Mouse (Mus musculus) MEL (cell line): ENCODE data around the gene Zscan20. TPM values are rescaled to one million over a fixed set of nuclear protein-coding genes. Genes with fewer than 3 reads are reported as not detected.

Source experiments
- DNase-seq: peaks from one replicate; pipeline ENCODE4 v3.0.0; 2011; ENCODE audit warnings: low read depth, low spot score
- H3K27ac ChIP-seq: 2 replicates; pipeline ENCODE4 v1.5.1; 2012; ENCODE audit warnings: low read depth, mild to moderate bottlenecking, control low read depth, low read length, moderate library complexity; ENCODE audit not compliant: control insufficient read depth
- H3K27me3 ChIP-seq, 2 experiments: fragments of 150-350 bp in 1 of 2; sonication (generic) in 1 of 2; 2 replicates each; pipeline ENCODE4 v1.6.1; 2012; ENCODE audit warnings: low read length in 2 of 2, mild to moderate bottlenecking in 2 of 2, improper control_type of control experiment in 1 of 2, moderate library complexity in 1 of 2; ENCODE audit not compliant: insufficient read depth in 2 of 2, control insufficient read depth in 1 of 2
- H3K36me3 ChIP-seq, 2 experiments: 2 replicates each; pipeline ENCODE4 v1.6.1; 2012 to 2014; ENCODE audit warnings: low read length in 2 of 2, improper control_type of control experiment in 1 of 2, inconsistent platforms in 1 of 2, mild to moderate bottlenecking in 1 of 2; ENCODE audit not compliant: insufficient read depth in 2 of 2, control insufficient read depth in 1 of 2
- H3K4me1 ChIP-seq, 2 experiments: fragments of 150-350 bp in 1 of 2; sonication (generic) in 1 of 2; 2 replicates each; pipeline ENCODE4 v1.6.1; 2012; ENCODE audit warnings: low read length in 2 of 2, improper control_type of control experiment in 1 of 2, mild to moderate bottlenecking in 1 of 2; ENCODE audit not compliant: insufficient read depth in 2 of 2, control insufficient read depth in 1 of 2
- H3K4me3 ChIP-seq, 2 experiments: fragments of 150-350 bp in 1 of 2; sonication (generic) in 1 of 2; 2 replicates each; pipeline ENCODE4 v1.5.1; 2012; ENCODE audit warnings: low read depth in 2 of 2, low read length in 2 of 2, mild to moderate bottlenecking in 2 of 2, moderate library complexity in 2 of 2, control low read depth in 1 of 2, improper control_type of control experiment in 1 of 2; ENCODE audit not compliant: control insufficient read depth in 1 of 2, insufficient read depth in 1 of 2
- H3K79me2 ChIP-seq: 2 replicates; pipeline ENCODE4 v1.6.1; 2012; ENCODE audit warnings: mild to moderate bottlenecking, low read length, moderate library complexity; ENCODE audit not compliant: control insufficient read depth, poor library complexity, insufficient read depth
- H3K9ac ChIP-seq: 2 replicates; pipeline ENCODE4 v1.6.1; 2012; ENCODE audit warnings: low read depth, mild to moderate bottlenecking, control low read depth, low read length, moderate library complexity; ENCODE audit not compliant: control insufficient read depth, poor library complexity, severe bottlenecking
- H3K9me3 ChIP-seq: fragments of 150-350 bp; sonication (generic); replicated peaks from 2 replicates; pipeline ENCODE4 v1.6.1; 2012; ENCODE audit warnings: mild to moderate bottlenecking, low read length, improper control_type of control experiment, moderate library complexity; ENCODE audit not compliant: insufficient read depth
- CHD1 ChIP-seq: IDR thresholded peaks from 2 replicates; pipeline ENCODE4 v1.6.1; 2012; ENCODE audit warnings: low read depth, mild to moderate bottlenecking, inconsistent platforms, low read length, improper control_type of control experiment
- CTCF ChIP-seq, 3 experiments: IDR thresholded peaks in 2 of 3; conservative IDR thresholded peaks in 1 of 3; 2 replicates each; pipeline ENCODE4 v1.5.1; 2011 to 2012; ENCODE audit warnings: low read length in 3 of 3, low read depth in 2 of 3, mild to moderate bottlenecking in 2 of 3, improper control_type of control experiment in 1 of 3, inconsistent platforms in 1 of 3, mixed read lengths in 1 of 3, moderate library complexity in 1 of 3; ENCODE audit not compliant: control insufficient read depth in 1 of 3, insufficient read depth in 1 of 3, poor library complexity in 1 of 3, severe bottlenecking in 1 of 3
- ETS1 ChIP-seq: IDR thresholded peaks from 2 replicates; pipeline ENCODE4 v1.6.1; 2012; ENCODE audit warnings: low read depth, mild to moderate bottlenecking, inconsistent platforms, low read length, improper control_type of control experiment, moderate library complexity
- GABPA ChIP-seq: IDR thresholded peaks from 2 replicates; pipeline ENCODE4 v1.6.1; 2012; ENCODE audit warnings: low read depth, mild to moderate bottlenecking, inconsistent platforms, low read length, improper control_type of control experiment, moderate library complexity
- MAX ChIP-seq: IDR thresholded peaks from 2 replicates; pipeline ENCODE4 v1.6.1; 2011; ENCODE audit warnings: low read length, improper control_type of control experiment
- MYB ChIP-seq: IDR thresholded peaks from 2 replicates; pipeline ENCODE4 v1.6.1; 2011; ENCODE audit warnings: mild to moderate bottlenecking, low read depth, low read length, improper control_type of control experiment
- MYC ChIP-seq: IDR thresholded peaks from 2 replicates; pipeline ENCODE4 v1.6.1; 2011; ENCODE audit warnings: low read depth, mild to moderate bottlenecking, low read length, improper control_type of control experiment, moderate library complexity
- NELFE ChIP-seq: IDR thresholded peaks from 2 replicates; pipeline ENCODE4 v1.6.1; 2011; ENCODE audit warnings: low read depth, low read length, improper control_type of control experiment
- POLR2A ChIP-seq, 2 experiments: IDR thresholded peaks; 2 replicates each; pipeline ENCODE4 v1.6.1; 2011 to 2012; ENCODE audit warnings: low read length in 2 of 2, mild to moderate bottlenecking in 2 of 2, control low read depth in 1 of 2, improper control_type of control experiment in 1 of 2, low read depth in 1 of 2, moderate library complexity in 1 of 2; ENCODE audit not compliant: control insufficient read depth in 1 of 2, insufficient read depth in 1 of 2, poor library complexity in 1 of 2
- SMC3 ChIP-seq: IDR thresholded peaks from 2 replicates; pipeline ENCODE4 v1.6.1; 2011; ENCODE audit warnings: low read depth, low read length, improper control_type of control experiment
- TBP ChIP-seq: IDR thresholded peaks from 2 replicates; pipeline ENCODE4 v1.8.0; 2011; ENCODE audit warnings: low read depth, low read length, improper control_type of control experiment
- UBTF ChIP-seq: IDR thresholded peaks from 2 replicates; pipeline ENCODE4 v1.6.1; 2012; ENCODE audit warnings: low read depth, mild to moderate bottlenecking, inconsistent platforms, low read length, improper control_type of control experiment, moderate library complexity, borderline replicate concordance; ENCODE audit not compliant: insufficient read depth
- ZC3H11A ChIP-seq: IDR thresholded peaks from 2 replicates; pipeline ENCODE4 v1.6.1; 2012; ENCODE audit warnings: low read depth, mild to moderate bottlenecking, inconsistent platforms, low read length, improper control_type of control experiment
- ZKSCAN1 ChIP-seq: IDR thresholded peaks from 2 replicates; pipeline ENCODE4 v1.6.1; 2012; ENCODE audit warnings: low read depth, mild to moderate bottlenecking, inconsistent platforms, low read length, improper control_type of control experiment, moderate library complexity
- polyA plus RNA-seq, 2 experiments: library from polyadenylated mRNA; stranded (reverse) in 1 of 2; unstranded in 1 of 2; fragments of >175 nt in 1 of 2; fragments of >200 nt in 1 of 2; gene quantifications; 2 replicates each; pipeline versions ENCODE4 v1.2.1 to v1.2.4; 2012; ENCODE audit warnings: low replicate concordance in 2 of 2, low read depth in 1 of 2; ENCODE audit not compliant: insufficient read length in 2 of 2, insufficient read depth in 1 of 2, missing spikeins in 1 of 2
- total RNA-seq: library from RNA; depleted of rRNA; stranded (reverse); fragments of 300-350 nt; gene quantifications from 2 replicates; pipeline ENCODE4 v1.2.3, GENCODE M21; 2012

Zscan20 gene
- total and polyA plus RNA-seq, 3 experiments, result 4.3 to 5.6 TPM; not detected in 1

DNA sequence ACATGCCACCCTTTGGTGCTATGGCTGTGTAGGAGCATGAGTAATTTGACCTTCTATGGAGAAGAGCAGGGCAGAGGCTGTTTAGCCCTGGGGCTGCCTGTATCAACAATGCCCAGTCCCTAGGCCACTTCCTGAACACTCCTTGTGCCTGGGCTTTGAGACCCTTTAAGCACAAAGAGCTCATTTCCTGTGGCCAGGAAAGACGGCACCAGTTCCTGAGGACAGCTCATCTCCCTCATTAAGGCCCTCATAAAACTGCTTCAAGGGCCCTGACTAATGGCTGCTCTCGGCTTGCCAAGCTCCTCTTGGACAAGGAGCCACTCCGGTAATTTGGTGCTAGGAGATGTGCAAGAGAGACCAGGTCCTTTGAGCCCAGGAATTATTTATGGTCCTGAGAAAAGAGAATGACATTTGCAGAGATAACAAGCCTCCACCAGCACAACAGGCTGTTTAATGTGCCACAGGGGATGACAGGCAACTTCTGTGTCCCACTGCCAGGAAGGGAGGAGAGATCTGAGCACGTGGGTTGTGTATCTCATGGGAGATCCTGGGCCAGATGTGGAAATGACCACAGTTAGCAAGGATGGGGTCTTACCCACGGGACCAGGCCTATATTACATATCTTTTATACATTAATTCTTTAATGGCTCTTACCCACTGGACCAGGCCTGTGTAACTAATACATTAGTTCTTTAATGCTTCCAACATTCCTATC lies 42.8 kb upstream of the Zscan20 start:
- no peak overlapping the region for H3K27ac ChIP-seq
- no peak overlapping the region for H3K9ac ChIP-seq
- no peaks in the 10 kb centered on the region for H3K4me1 ChIP-seq
- H3K4me3 ChIP-seq, result no peak overlapping the region
- no peaks in the 10 kb centered on the region for H3K9me3 ChIP-seq
- no peaks in the 10 kb centered on the region for H3K36me3 ChIP-seq
- TF ChIP-seq SMC3, result no peak
- TF ChIP-seq MYB, result no peak
- TF ChIP-seq, all 39 proteins: peak for 0
- DNase-seq, result no peak
- Histone ChIP-seq H3K27me3 (no peaks in the 10 kb centered on the region; a peak in 2 of 4 replicates), H3K79me2 (no peaks in the 10 kb centered on the region)

DNA sequence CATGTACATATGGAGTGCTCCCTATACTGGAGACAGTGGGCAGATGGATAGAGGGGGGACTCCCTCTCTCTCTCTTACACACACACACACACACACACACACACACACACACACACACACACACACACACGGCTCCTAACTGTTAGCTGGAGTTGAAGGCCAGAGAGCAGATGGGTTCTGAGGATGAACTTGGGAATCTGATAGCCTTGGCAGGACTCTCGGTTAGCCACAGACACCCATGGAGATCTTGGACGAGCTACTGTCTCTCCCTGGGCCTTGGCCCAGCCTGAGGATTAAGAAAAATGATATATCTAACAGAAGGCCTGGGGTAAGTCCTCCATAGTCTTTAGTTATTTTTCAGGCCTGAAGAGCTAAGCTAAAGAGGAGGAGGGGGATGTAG lies 41.6 kb upstream of the Zscan20 start:
- Histone ChIP-seq H3K4me1 (no peaks in the 10 kb centered on the region), H3K9me3 (no peaks in the 10 kb centered on the region), H3K9ac (no peak overlapping the region), H3K27ac (no peak overlapping the region), H3K4me3 (no peak overlapping the region), H3K79me2 (no peaks in the 10 kb centered on the region), H3K27me3 (no peaks in the 10 kb centered on the region; a peak in 2 of 4 replicates), H3K36me3 (no peaks in the 10 kb centered on the region)
- TF ChIP-seq MYB (no peak), ZC3H11A (no peak), TBP (no peak), CHD1 (no peak), ZKSCAN1 (no peak), MAX (no peak), ETS1 (no peak)
- DNase-seq, result no peak

DNA sequence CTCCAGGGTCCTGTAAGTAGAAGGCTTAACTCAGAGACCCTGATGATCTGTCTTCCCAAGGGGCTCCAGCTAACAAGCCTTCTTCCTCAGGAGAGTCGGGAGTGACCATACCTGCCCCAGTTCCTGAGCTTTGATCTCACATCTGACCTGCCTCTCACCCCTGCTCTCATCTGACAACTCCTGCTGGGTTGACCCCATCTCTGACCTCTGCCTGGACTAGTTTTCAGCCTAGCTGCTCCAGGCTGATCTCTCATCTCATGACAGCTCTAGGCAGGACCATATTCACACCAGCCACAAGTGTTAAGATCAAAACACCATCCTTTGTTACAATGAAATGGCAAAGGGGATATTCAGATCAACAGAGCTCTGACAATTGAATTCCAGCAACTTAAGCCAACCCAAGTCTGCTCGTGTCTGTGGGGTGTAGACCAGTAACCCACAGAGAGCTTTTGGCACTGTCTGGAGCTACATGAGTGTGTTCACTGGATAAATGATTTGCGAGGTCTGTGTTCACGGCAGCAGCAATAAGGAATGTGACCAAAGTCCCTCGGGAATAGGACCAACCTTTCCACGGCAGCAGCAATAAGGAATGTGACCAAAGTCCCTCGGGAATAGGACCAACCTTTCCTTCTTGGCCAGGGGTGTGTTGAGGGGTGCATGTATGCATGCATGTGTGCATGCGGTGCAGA lies 38.8 kb upstream of the Zscan20 start:
- no peak overlapping the region for H3K9ac ChIP-seq
- no peak overlapping the region for H3K27ac ChIP-seq
- H3K4me1 ChIP-seq, result no peaks in the 10 kb centered on the region
- TF ChIP-seq UBTF, result no peak
- no peak for TF ChIP-seq NELFE
- TF ChIP-seq CTCF (IDR thresholded peaks at IDR 0.05 in 2 of 3, conservative IDR thresholded peaks at IDR 0.05 in 1 of 3; ENCODE audit: control insufficient read depth in 1 of 3, insufficient read depth in 1 of 3, low read depth in 2 of 3, low read length in 3 of 3, poor library complexity in 1 of 3, severe bottlenecking in 1 of 3), result no peak
- TF ChIP-seq GABPA, result no peak
- TF ChIP-seq POLR2A (IDR thresholded peaks at IDR 0.05; ENCODE audit: control insufficient read depth in 1 of 2, insufficient read depth in 1 of 2, low read depth in 1 of 2, low read length in 2 of 2, poor library complexity in 1 of 2), result no peak
- no peak for TF ChIP-seq MYC
- TF ChIP-seq, all 39 proteins: peak for 0
- no peaks in the 10 kb centered on the region for H3K79me2 ChIP-seq
- no peaks in the 10 kb centered on the region; a peak in 2 of 4 replicates for H3K27me3 ChIP-seq
- no peak overlapping the region for H3K4me3 ChIP-seq
- no peaks in the 10 kb centered on the region for H3K36me3 ChIP-seq
- DNase-seq, result no peak
- H3K9me3 ChIP-seq, result no peaks in the 10 kb centered on the region
